Mouse (Mus musculus): ENCODE results near the gene Clstn1. TPM values are rescaled to one million over a fixed set of nuclear protein-coding genes. Genes with fewer than 3 reads are reported as not detected.

Clstn1 gene
- total RNA-seq, 2 experiments from 2014 or later: 747 to 821 TPM

GRCm38 (mm10) chr4:149678006-149678405, 91.7 kb downstream of the Clstn1 start:
- DNase-seq: no peak

GRCm38 (mm10) chr4:149679056-149679770, 92.9 kb downstream of the Clstn1 start:
- DNase-seq: no peak

- DNase-seq: no peak
Observed at GRCm38 (mm10) chr4:149683875-149684274, 97.6 kb downstream of the Clstn1 start.

DNA sequence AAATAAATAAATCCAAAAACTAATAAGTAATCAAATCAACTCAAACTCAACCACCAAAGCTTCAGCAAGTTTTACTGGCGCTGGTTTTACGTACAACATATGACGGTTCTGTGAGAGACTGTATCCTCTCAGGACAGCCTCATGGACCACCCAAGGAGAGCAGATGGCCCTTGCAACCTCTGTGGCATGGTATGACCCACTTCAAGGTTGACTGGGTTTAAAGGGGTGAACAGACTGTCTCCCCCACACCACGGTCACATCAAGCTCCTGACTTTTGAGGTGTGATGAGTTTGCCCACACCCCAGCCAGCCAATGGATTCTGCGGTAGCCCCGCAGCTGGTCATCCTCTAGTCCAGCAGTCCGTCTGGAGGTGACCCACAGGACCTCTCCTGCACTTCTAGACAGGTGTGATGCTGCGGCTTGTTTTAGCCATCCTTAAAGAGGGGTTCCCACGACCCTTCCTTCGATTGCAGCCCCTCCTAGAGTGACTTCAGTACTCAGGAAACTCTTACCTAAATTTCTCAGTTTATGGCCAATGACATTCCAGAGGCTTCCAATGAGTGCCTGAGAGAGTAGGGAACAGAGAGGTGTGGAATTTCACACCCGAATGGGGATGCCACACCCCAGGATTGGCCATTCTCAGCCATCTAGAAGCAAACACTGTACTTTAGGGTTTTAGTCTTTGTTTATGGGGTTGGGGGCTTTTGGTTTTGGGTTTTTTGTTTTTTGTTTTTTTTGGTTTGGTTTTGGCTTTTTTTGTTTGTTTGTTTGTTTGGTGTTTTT, 98.8 kb downstream of the Clstn1 start:
- DNase-seq: no peak

- DNase-seq: no peak
Observed at GRCm38 (mm10) chr4:149688861-149689260, 102.6 kb downstream of the Clstn1 start.

- no peak for DNase-seq
Observed at GRCm38 (mm10) chr4:149689822-149690700, 103.8 kb downstream of the Clstn1 start.

DNA sequence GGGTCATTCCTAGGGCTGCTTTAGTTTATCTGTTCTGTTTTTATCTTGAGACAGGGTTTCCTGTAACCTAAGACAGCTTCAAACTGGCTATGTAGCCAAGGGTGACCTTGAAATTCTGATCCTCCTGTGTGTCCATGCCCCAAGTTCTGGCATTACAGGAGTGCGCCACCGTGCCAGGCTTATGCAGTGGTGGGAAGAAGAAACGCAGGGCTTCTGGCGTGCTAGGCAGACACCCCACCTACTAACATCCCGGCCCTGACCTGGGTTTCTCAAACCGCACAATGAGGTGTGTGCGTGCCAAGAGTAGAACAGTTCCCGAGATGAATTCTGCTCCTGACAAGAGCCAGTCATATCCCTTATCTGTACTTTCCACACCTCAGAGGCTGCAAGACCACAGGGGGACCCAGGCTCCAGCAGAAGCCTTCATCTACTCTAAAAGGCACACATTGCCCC, 104.6 kb downstream of the Clstn1 start:
- DNase-seq: no peak

DNA sequence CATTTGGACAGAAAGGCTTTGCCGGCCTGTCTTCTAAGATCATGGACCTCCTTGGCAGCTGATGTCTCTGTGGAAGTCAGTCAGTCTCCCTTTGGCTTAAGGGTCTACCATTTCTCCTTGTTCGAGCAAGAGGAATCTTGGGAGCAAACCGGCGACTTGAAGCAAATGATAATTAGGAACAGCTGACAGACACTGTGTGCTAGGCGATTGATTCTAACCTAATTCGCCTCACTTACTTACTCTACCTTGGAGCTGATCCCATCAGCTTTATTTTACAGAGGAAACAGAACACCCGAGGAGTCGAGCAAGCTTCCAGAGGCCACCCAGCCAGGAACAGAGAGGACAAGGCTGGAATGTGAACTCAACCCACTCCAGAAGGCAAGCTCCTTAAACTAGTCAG, 105.1 kb downstream of the Clstn1 start:
- DNase-seq: no peak

DNA sequence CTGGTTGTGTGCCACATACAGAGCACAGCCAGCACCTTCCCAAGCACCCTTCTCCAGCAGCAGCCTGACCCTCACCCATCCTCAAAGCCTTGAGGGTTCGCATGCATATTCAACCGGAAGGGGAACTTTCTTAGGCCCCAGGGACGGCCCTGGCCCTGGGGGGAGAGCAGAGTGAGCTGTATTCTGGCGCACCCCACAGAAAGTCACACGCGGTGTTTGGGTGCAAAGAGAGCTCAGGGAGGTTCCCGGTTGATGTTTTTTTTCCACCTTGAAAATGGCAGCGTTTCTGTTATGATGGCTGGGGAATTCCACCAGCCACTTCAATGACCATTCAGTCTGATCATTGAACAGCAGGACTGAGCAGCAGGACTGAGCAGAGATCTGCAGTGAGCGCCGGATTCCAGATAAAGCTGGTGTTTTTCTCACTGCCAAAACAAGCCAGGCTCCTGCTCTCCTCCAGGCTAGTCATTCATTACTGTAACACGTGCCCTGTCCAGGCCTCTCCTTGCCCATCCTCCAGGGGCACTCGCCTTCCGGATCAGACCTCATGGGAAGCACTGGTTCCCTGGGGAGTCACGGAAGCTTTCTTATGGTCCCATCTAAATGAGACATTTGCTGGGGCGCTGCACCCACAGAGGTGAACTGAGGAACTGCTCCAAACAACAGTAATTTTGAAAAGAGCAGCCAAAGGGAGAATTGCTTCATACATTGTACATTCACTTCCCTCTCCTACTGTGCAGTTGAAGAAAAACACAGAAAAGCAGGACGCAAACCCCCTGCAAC, 110.1 kb downstream of the Clstn1 start:
- DNase-seq: no peak

GRCm38 (mm10) chr4:149697506-149698196, 111.4 kb downstream of the Clstn1 start:
- DNase-seq: no peak

- DNase-seq: peak in 1 of 2 experiments; percentile 34
Observed at GRCm38 (mm10) chr4:149698197-149698821, 112.0 kb downstream of the Clstn1 start.

Small RNA genes within 50 kb of the gene (microRNA-seq; reads per million reads assigned to microRNA genes)
- gene Mir5616 (0 to 0.42 reads per million in 2 experiments), gene Mir7023 (2.4 to 3.2 reads per million in 2 experiments)

Other genes with a start within 250 kb of the Clstn1 start
- gene Ube4b, start 159.7 kb upstream of the Clstn1 start, total RNA-seq (2021): 100 to 1,000 TPM; 100 TPM
- not detected for gene Rbp7, start 131.5 kb upstream of the Clstn1 start, total RNA-seq (2021)
- not detected for gene Tmem274, start 109.1 kb upstream of the Clstn1 start, total RNA-seq (2021)
- gene Nmnat1, start 101.3 kb upstream of the Clstn1 start, total RNA-seq (2021): 1 to 10 TPM; 8.3 to 8.4 TPM
- 10 to 100 TPM; 19.4 to 23.6 TPM for gene Lzic, start 101.2 kb upstream of the Clstn1 start, total RNA-seq (2021)
- gene Ctnnbip1, start 68.2 kb upstream of the Clstn1 start, total RNA-seq (2021): 10 to 100 TPM; 33.6 to 37.4 TPM
- gene Pik3cd, start 116.1 kb downstream of the Clstn1 start, total RNA-seq (2021): 10 to 100 TPM; 20.8 to 25.0 TPM
- 10 to 100 TPM; 64.9 to 67.5 TPM for gene Tmem201, start 151.6 kb downstream of the Clstn1 start, total RNA-seq (2021)
- 10 to 100 TPM; 33.0 to 36.4 TPM for gene Slc25a33, start 187.8 kb downstream of the Clstn1 start, total RNA-seq (2021)

All from layer of hippocampus, postnatal 36 days (tissue).